Mouse (Mus musculus) liver, postnatal 0 days (tissue): ENCODE measurements around the gene Dnajc5. TPM values are rescaled to one million over a fixed set of nuclear protein-coding genes. Genes with fewer than 3 reads are reported as not detected.

Source experiments
- ATAC-seq: fragments of 200-750 bp; cut with Nextera tagmentation; 2 replicates; pipeline ENCODE4 v1.8.0; 2017; ENCODE audit warnings: mild to moderate bottlenecking, moderate library complexity
- DNase-seq: peaks from one replicate; pipeline ENCODE4 v3.0.0-alpha.2; 2016
- H3K27ac ChIP-seq: fragments of 300-500 bp; sonication (generic); 2 replicates; pipeline ENCODE4 v1.5.1; 2014; ENCODE audit warnings: antibody characterized with exemption, moderate library complexity, mild to moderate bottlenecking, low read depth
- H3K27me3 ChIP-seq: fragments of 300-500 bp; sonication (generic); 2 replicates; pipeline ENCODE4 v1.6.1; 2014; ENCODE audit warnings: low read length, control low read depth, mixed read lengths; ENCODE audit not compliant: insufficient read depth
- H3K36me3 ChIP-seq: fragments of 300-500 bp; sonication (generic); replicated peaks from 2 replicates; pipeline ENCODE4 v1.6.1; 2014; ENCODE audit warnings: mild to moderate bottlenecking, control low read depth, low read length, moderate library complexity, mixed read lengths; ENCODE audit not compliant: insufficient read depth
- H3K4me1 ChIP-seq: fragments of 300-500 bp; sonication (generic); 2 replicates; pipeline ENCODE4 v1.6.1; 2014; ENCODE audit warnings: antibody characterized with exemption, mild to moderate bottlenecking, control low read depth; ENCODE audit not compliant: insufficient read depth
- H3K4me2 ChIP-seq: fragments of 300-500 bp; sonication (generic); 2 replicates; pipeline ENCODE4 v1.6.1; 2014; ENCODE audit warnings: low read depth, mild to moderate bottlenecking, low read length, moderate library complexity, mixed read lengths
- H3K4me3 ChIP-seq: fragments of 300-500 bp; sonication (generic); 2 replicates; pipeline ENCODE4 v1.5.1; 2014; ENCODE audit warnings: low read depth, low read length
- H3K9ac ChIP-seq: fragments of 300-500 bp; sonication (generic); replicated peaks from 2 replicates; pipeline ENCODE4 v1.6.1; 2014; ENCODE audit warnings: mild to moderate bottlenecking, moderate library complexity
- H3K9me3 ChIP-seq: fragments of 300-500 bp; sonication (generic); 2 replicates; pipeline ENCODE4 v1.6.1; 2016; ENCODE audit warnings: mild to moderate bottlenecking, control low read depth, low read length, mixed read lengths
- CTCF ChIP-seq: sonication (generic); IDR thresholded peaks from 2 replicates; pipeline ENCODE4 v1.5.1; 2016; ENCODE audit warnings: antibody characterized with exemption, low read depth
- EP300 ChIP-seq: IDR thresholded peaks from 2 replicates; pipeline ENCODE4 v1.6.1; 2016; ENCODE audit warnings: antibody characterized with exemption, low read depth, mild to moderate bottlenecking
- WGBS: fragments of 180-500 bp; shearing (Covaris S2); extraction: QIAGEN DNeasy Blood & Tissue Kit; methylation state at CpG from one replicate; pipeline ENCODE4 v1.1.7; 2014; ENCODE audit not compliant: insufficient replicate concordance; 5-methylcytosine and 5-hydroxymethylcytosine counted together
- polyA plus RNA-seq: library from polyadenylated mRNA; unstranded; fragments of >200 nt; fragmentation: Nextera tagmentation; extraction: Ambion mirVana; gene quantifications from 2 replicates; pipeline ENCODE4 v1.2.1, GENCODE M21; 2015

Dnajc5 gene
- polyA plus RNA-seq, 1 experiment from 2014 or later: 24.7 TPM

GRCm38 (mm10) chr2:181568272-181569008 lies 48.2 kb downstream of the Dnajc5 start:
- ATAC-seq: peak; percentile 77
- H3K4me3 ChIP-seq: no peak overlapping the region
- peak; percentile 72 for DNase-seq
- WGBS: 37% methylated on average over 7 of the region's 7 CpGs
- H3K27me3 ChIP-seq: no peaks in the 10 kb centered on the region
- no peaks in the 10 kb centered on the region for H3K9me3 ChIP-seq
- peak overlapping the region; percentile 14; the same call in 1 of the 2 replicates for H3K4me2 ChIP-seq
- no peak overlapping the region for H3K9ac ChIP-seq
- H3K27ac ChIP-seq: peak overlapping the region; percentile 59
- TF ChIP-seq CTCF (peak; percentile 83), EP300 (no peak)
- H3K4me1 ChIP-seq: peaks cover 8% of the 10 kb centered on the region
- H3K36me3 ChIP-seq: peaks cover 23% of the 10 kb centered on the region

DNA sequence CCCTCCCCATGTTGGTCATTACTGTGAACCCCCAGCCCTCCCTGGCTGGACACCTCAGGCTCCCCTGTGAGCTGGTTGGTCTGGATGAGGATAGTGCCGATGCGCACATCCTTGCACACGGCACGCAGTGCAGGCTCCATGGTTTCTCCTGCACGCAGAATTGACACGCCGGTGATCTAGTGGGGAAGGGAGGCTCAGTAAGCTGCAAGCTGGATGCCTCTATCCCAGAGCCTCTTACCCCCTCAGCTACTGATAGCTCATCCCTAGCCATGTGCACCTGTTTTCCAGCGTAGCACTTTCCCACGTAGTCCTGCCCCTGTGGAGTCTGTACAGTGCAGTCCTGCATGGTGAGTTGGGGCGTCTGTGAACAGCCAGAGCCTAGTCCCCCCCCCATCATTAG lies 49.6 kb downstream of the Dnajc5 start:
- no peak for ATAC-seq
- DNase-seq: peak; percentile 11
- Histone ChIP-seq H3K4me2 (no peak overlapping the region), H3K4me3 (no peak overlapping the region), H3K4me1 (peaks cover 8% of the 10 kb centered on the region), H3K9ac (no peak overlapping the region), H3K36me3 (peaks cover 28% of the 10 kb centered on the region), H3K9me3 (no peaks in the 10 kb centered on the region), H3K27me3 (no peaks in the 10 kb centered on the region), H3K27ac (no peak overlapping the region)
- 96% methylated on average over 10 of the region's 10 CpGs for WGBS
- TF ChIP-seq CTCF (no peak), EP300 (no peak)

DNA sequence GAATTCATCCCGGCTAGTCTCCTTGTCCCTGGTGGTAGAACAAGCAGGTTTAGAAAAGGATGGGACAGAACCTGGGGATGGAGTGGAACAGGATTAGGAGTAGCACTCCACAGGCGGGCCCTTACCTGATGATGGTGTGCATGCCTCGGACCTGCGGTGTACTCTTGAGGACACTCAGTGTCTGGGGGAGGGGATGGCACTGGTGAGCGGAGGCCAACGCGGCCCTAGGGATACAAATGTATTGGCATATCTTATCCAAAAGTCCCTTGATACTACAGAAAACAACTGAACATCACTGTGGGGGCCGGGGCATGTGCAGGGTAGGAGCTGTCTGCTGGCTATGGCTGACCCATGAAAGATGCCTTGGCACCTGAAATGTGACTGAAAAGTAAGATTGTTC lies 50.1 kb downstream of the Dnajc5 start:
- 85% methylated on average over 8 of the region's 8 CpGs for WGBS
- Histone ChIP-seq H3K4me3 (no peak overlapping the region), H3K9me3 (no peaks in the 10 kb centered on the region), H3K4me1 (peaks cover 8% of the 10 kb centered on the region), H3K27me3 (no peaks in the 10 kb centered on the region), H3K9ac (no peak overlapping the region), H3K4me2 (no peak overlapping the region), H3K27ac (no peak overlapping the region), H3K36me3 (peaks cover 28% of the 10 kb centered on the region)
- peak; percentile 11 for DNase-seq
- ATAC-seq: no peak
- no peak for TF ChIP-seq CTCF

DNA sequence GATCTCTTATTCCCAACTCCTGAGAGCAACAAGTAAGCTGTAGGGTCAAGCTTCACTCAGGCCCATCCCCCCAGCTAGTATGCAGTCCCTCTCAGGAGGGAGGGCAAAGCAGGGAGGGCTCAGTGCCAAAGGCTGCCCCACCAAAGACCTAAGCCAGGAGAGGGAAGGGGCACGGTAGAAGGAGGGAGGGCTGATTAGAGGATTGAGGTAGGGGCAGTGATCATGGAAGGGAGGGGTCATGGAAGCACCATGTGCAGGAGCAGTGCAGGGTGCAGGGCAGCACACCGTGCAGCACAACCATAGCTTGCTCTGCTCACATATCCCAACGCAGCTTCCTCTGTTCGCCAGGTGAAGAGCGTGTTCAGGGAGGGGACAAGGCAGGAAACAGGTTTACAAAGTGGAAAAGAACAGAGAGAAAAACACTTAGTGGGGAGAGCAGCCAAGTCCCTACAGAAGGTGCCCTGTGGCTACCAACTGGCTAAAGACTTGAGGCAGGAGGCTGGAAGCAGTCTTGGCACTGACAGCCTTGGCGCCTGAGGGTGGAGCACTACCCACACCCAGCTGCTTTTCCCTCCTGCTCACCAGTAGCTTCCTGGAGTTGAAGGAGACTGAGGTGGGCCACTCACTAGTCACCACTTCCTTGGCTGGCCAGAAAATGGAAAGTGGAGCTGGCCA lies 50.8 kb downstream of the Dnajc5 start:
- H3K36me3 ChIP-seq: peaks cover 28% of the 10 kb centered on the region
- no peak overlapping the region for H3K4me3 ChIP-seq
- ATAC-seq (no peak), DNase-seq (peak; percentile 14)
- no peak overlapping the region for H3K9ac ChIP-seq
- TF ChIP-seq EP300 (no peak), CTCF (0 out of 2 replicates have a peak, but pooled peaks have one; percentile 7)
- peaks cover 8% of the 10 kb centered on the region for H3K4me1 ChIP-seq
- H3K9me3 ChIP-seq: no peaks in the 10 kb centered on the region
- no peak overlapping the region for H3K4me2 ChIP-seq
- no peaks in the 10 kb centered on the region for H3K27me3 ChIP-seq
- no peak overlapping the region for H3K27ac ChIP-seq
- WGBS: 65% methylated on average over 6 of the region's 6 CpGs

DNA sequence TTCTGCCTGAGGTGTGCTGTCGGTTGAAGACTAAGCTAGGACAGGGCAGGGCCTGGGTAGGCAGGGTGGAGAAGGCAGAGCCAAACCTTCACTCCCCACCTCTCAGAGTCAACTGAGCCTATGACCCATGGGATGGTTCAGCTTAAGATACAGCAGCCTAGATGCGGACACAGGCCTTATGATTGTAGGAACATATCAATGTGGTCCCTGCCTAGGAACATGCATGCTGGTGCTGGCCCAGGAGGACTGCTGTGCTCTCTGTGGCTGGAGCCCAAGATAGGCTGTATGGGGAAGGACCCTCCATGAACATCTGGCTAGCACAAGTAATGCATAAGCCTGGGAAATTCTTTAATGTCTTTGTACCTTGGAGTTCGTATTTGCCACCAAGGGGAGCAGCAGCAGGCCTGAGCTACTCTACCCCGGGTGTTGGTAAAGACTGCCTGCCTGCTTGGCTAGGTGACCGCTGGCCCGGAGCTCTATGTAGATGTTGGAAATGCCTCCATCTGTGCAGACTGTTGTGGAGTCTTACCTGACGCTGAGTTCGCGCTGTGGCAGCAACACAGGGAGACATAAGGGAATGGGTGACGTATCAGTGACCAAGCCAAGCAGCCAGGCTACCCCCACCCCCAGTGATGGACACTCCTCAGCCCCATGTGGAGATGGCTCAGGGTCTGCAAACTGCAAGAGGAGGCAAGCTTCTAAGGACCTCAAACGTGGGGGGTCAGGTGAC lies 51.8 kb downstream of the Dnajc5 start:
- peak; percentile 9 for DNase-seq
- no peak overlapping the region for H3K27ac ChIP-seq
- H3K9me3 ChIP-seq: no peaks in the 10 kb centered on the region
- 84% methylated on average over 11 of the region's 11 CpGs for WGBS
- ATAC-seq: no peak
- no peak for TF ChIP-seq CTCF
- TF ChIP-seq EP300: no peak
- no peaks in the 10 kb centered on the region for H3K27me3 ChIP-seq
- H3K36me3 ChIP-seq: peaks cover 28% of the 10 kb centered on the region
- H3K4me2 ChIP-seq: no peak overlapping the region
- H3K9ac ChIP-seq: no peak overlapping the region
- no peak overlapping the region for H3K4me3 ChIP-seq
- peaks cover 13% of the 10 kb centered on the region for H3K4me1 ChIP-seq
